Mouse (Mus musculus) embryonic facial prominence, embryonic 11.5 days (tissue): ENCODE results near the gene Fam20b. TPM values are rescaled to one million over a fixed set of nuclear protein-coding genes. Genes with fewer than 3 reads are reported as not detected.
A peak's percentile ranks its signal among the peaks of the same experiment; 100 is the strongest.

ENCODE experiments used
- ATAC-seq: fragments of 200-750 bp; cut with Nextera tagmentation; replicated peaks from 2 replicates; pipeline ENCODE4 v1.8.0; 2017; ENCODE audit warnings: low read depth; ENCODE audit not compliant: insufficient number of reproducible peaks, low FRiP score, low TSS enrichment
- DNase-seq: peaks from one replicate; pipeline ENCODE4 v3.0.0-alpha.2; 2015; ENCODE audit warnings: low spot score
- H3K27ac ChIP-seq: fragments of 300-500 bp; sonication (generic); replicated peaks from 2 replicates; pipeline ENCODE4 v1.5.1; 2014; ENCODE audit warnings: mild to moderate bottlenecking, low read depth, low read length, control low read depth
- H3K27me3 ChIP-seq: fragments of 300-500 bp; sonication (generic); 2 replicates; pipeline ENCODE4 v1.6.1; 2014; ENCODE audit warnings: mild to moderate bottlenecking, low read length, moderate library complexity, mixed read lengths; ENCODE audit not compliant: control insufficient read depth, insufficient read depth
- H3K36me3 ChIP-seq: fragments of 300-500 bp; sonication (generic); replicated peaks from 2 replicates; pipeline ENCODE4 v1.6.1; 2014; ENCODE audit warnings: low read depth, mild to moderate bottlenecking, low read length, moderate library complexity, mixed read lengths; ENCODE audit not compliant: control insufficient read depth, insufficient read depth
- H3K4me1 ChIP-seq: fragments of 300-500 bp; sonication (generic); 2 replicates; pipeline ENCODE4 v1.6.1; 2014; ENCODE audit warnings: low read length, mixed read lengths; ENCODE audit not compliant: control insufficient read depth, insufficient read depth
- H3K4me2 ChIP-seq: fragments of 300-500 bp; sonication (generic); 2 replicates; pipeline ENCODE4 v1.6.1; 2014; ENCODE audit warnings: low read depth, mild to moderate bottlenecking, control low read depth, low read length, moderate library complexity
- H3K4me3 ChIP-seq: fragments of 300-500 bp; sonication (generic); 2 replicates; pipeline ENCODE4 v1.5.1; 2014; ENCODE audit warnings: low read depth, low read length, control low read depth
- H3K9ac ChIP-seq: fragments of 300-500 bp; sonication (generic); replicated peaks from 2 replicates; pipeline ENCODE4 v1.6.1; 2014; ENCODE audit warnings: mild to moderate bottlenecking, control low read depth, low read length
- H3K9me3 ChIP-seq: fragments of 300-500 bp; sonication (generic); replicated peaks from 2 replicates; pipeline ENCODE4 v1.6.1; 2016; ENCODE audit warnings: mild to moderate bottlenecking, low read length, inconsistent platforms, mixed read lengths; ENCODE audit not compliant: control insufficient read depth
- WGBS: fragments of 180-500 bp; shearing (Covaris S2); extraction: QIAGEN DNeasy Blood & Tissue Kit; methylation state at CpG from one replicate; pipeline ENCODE4 v1.1.7; 2014; 5-methylcytosine and 5-hydroxymethylcytosine counted together
- polyA plus RNA-seq: library from polyadenylated mRNA; unstranded; fragments of >200 nt; fragmentation: Nextera tagmentation; extraction: Ambion mirVana; gene quantifications from 2 replicates; pipeline ENCODE4 v1.2.1, GENCODE M21; 2014

Fam20b gene
- polyA plus RNA-seq, 1 experiment from 2014 or later, result 24.0 TPM

DNA sequence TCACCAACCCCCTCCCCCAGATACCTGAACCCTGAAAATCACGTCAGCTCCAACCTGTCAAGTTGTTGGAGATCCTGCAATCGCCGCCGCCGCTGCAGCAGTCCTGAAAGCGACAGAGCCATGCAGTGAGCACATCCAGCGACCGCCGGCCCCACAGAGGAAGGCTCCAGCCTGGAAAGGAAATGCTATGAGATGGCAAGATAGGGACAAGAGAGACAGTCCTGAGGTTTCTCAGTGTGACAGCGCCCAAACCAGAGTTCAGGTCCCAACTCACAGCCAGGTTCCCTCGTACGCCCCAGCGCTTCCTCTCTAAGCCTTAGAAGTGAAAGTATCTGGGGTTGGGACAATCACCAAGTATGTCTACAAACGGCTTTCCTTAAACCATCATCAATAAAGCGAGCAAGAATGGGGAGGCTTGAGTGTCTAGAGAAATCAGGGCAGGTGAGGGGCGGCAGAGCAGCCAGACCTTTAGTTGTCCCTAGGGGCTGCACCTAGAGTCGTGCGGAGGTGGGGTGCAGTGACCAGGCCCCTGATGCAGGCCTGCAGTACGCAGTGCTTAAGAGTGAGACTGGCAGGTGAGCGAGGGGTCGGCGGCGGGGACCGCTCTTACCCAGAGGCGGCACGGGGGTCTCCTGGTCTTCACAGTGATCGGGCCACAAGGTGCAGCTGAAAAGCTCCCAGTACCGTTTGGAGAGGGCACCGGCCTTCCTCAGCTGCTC, 45.3 kb downstream of the Fam20b start:
- WGBS, result under 1% methylated on average over 29 of the region's 29 CpGs
- H3K4me1 ChIP-seq, result no peaks in the 10 kb centered on the region
- H3K4me2 ChIP-seq, result peak overlapping the region; percentile 96
- ATAC-seq, result no peak; the same call in 1 of the 2 replicates
- H3K27ac ChIP-seq, result no peak overlapping the region
- H3K9me3 ChIP-seq, result no peaks in the 10 kb centered on the region
- H3K9ac ChIP-seq, result peak overlapping the region; percentile 61
- peak overlapping the region; percentile 57 for H3K4me3 ChIP-seq
- DNase-seq, result peak; percentile 32
- no peaks in the 10 kb centered on the region for H3K36me3 ChIP-seq
- 0 out of 2 replicates have a peak, but pooled peaks cover 2% of the 10 kb centered on the region for H3K27me3 ChIP-seq

DNA sequence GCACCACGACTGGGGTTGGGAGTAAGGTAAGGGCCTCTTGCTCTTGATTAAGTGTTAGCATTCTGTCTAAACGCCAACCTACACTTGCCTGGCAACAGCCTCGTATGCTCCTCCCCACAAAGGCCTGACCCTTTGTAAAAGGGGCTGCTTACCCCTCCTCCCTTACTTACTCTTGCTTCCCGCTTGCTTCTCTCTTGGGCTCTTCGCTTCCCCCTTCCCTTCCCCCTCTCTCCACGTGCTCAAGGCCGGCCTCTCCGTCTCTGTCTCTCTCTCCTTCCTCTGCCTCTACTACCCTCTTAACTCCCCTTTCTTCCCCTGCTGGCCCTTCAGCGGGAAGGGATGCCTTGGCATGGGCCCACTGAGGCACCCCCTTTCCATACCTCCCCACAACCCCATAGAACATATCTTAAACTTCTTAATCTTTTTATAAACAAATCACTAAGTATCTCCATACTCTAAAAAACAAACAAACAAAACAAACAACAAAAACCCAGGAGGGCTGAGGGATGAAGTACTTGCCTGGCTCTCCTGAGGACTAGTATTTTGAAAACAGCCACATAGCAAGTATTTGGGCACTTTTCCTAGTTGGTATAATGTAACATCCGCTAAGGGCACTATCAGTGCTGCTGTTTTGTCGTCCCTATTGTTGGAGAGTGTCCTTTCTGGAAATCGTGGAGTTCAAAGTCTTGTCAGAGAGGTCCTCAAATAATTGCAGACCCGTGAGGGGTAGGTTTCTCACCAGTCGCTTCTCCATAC, 46.0 kb downstream of the Fam20b start:
- Histone ChIP-seq H3K27me3 (0 out of 2 replicates have a peak, but pooled peaks cover 2% of the 10 kb centered on the region), H3K4me1 (no peaks in the 10 kb centered on the region), H3K36me3 (no peaks in the 10 kb centered on the region), H3K27ac (no peak overlapping the region), H3K4me3 (peak overlapping the region; percentile 57), H3K4me2 (peak overlapping the region; percentile 96), H3K9me3 (no peaks in the 10 kb centered on the region), H3K9ac (no peak overlapping the region)
- 7% methylated on average over 14 of the region's 14 CpGs for WGBS
- DNase-seq, result peak; percentile 15
- ATAC-seq, result 0 out of 2 replicates have a peak, but pooled peaks have one; percentile 27

DNA sequence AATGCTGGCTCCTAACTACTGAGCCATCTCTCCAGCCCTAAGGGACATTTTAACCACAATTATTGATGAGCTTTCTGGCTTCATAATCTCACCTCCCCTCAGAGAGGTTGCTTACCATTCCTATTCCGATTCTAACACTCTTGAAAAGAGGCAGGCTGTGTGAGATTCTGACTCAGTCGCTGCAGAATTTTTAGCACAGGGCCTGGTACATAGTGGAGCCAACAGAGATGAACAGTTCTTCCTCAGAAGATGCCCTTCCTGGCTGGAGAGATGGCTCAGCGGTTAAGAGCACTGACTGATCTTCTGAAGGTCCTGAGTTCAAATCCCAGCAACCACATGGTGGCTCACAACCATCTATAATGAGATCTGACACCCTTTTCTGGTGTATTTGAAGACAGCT, 47.0 kb downstream of the Fam20b start:
- DNase-seq (no peak), ATAC-seq (no peak)
- no peaks in the 10 kb centered on the region for H3K4me1 ChIP-seq
- H3K36me3 ChIP-seq, result no peaks in the 10 kb centered on the region
- WGBS, result 89% methylated on average over 3 of the region's 3 CpGs
- H3K4me2 ChIP-seq, result no peak overlapping the region
- no peak overlapping the region for H3K27ac ChIP-seq
- H3K4me3 ChIP-seq, result no peak overlapping the region
- 0 out of 2 replicates have a peak, but pooled peaks cover 2% of the 10 kb centered on the region for H3K27me3 ChIP-seq
- H3K9ac ChIP-seq, result no peak overlapping the region
- no peaks in the 10 kb centered on the region for H3K9me3 ChIP-seq

DNA sequence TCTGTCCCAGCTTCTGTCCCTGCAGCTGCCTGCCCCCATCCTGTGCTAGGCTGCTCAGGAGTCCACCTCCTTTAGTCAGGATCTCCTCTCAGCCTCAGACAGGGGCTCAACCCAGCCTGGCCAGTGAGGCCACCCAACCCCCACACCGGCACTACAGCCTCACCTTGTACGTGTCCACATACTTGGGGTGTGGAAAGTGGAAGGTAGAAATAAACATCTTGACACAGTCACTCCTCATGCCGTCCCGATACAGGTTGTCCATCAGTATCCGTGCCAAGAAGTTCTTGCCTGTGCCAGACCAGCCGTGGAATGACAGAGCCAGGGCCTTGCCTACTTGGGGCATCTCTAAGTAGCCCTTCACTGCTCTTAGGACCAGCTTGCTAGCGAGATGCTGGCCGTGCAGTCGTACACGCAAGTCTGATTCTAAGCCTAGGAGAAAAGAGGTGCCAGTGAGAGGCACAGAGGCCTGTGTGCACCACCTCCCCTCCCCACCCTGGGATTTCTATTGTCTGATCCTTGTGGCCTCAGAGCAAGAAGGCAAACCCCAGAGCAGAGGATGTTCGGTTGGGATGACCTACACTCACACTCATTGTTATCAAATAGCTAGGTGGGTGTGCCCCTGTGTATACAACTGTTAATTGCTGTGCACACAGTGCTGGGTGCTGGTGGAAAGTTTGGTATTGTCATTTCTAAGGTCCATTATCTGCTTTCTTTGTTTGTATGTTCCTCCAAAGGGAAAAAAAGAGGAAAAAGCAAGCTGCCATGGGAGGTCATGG, 49.5 kb downstream of the Fam20b start:
- Histone ChIP-seq H3K36me3 (no peaks in the 10 kb centered on the region), H3K27me3 (0 out of 2 replicates have a peak, but pooled peaks cover 2% of the 10 kb centered on the region), H3K4me2 (no peak overlapping the region), H3K9ac (no peak overlapping the region), H3K4me3 (no peak overlapping the region), H3K4me1 (no peaks in the 10 kb centered on the region; the same call in 1 of the 2 replicates), H3K27ac (no peak overlapping the region), H3K9me3 (no peaks in the 10 kb centered on the region)
- WGBS, result 44% methylated on average over 11 of the region's 11 CpGs
- DNase-seq (no peak), ATAC-seq (0 out of 2 replicates have a peak, but pooled peaks have one; percentile 12)

DNA sequence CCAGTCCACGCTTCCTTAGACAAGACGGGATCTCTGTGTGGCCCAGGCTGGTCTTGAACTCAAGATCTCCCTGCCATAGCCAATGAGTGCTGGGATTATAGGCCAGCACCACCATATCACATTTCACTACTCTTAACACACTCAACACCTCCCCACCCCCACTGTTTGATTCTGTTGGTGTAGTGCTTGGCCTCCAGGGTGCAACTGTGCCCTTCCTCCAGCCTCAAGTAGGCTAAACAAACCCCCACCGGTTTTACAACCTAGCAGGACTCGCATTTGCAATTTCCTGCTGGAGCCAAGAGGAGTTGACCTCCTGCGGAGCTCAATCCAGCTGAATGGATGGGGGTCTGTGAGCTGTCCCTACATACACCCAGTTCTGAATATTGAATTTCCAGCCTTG, 50.3 kb downstream of the Fam20b start:
- H3K36me3 ChIP-seq, result no peaks in the 10 kb centered on the region
- no peaks in the 10 kb centered on the region for H3K9me3 ChIP-seq
- H3K4me1 ChIP-seq, result no peaks in the 10 kb centered on the region; the same call in 1 of the 2 replicates
- DNase-seq, result peak; percentile 13
- no peak overlapping the region for H3K27ac ChIP-seq
- no peak for ATAC-seq
- H3K4me3 ChIP-seq, result no peak overlapping the region
- H3K9ac ChIP-seq, result no peak overlapping the region
- H3K4me2 ChIP-seq, result no peak overlapping the region
- H3K27me3 ChIP-seq, result 0 out of 2 replicates have a peak, but pooled peaks cover 2% of the 10 kb centered on the region
- WGBS, result 23% methylated on average over 5 of the region's 5 CpGs

DNA sequence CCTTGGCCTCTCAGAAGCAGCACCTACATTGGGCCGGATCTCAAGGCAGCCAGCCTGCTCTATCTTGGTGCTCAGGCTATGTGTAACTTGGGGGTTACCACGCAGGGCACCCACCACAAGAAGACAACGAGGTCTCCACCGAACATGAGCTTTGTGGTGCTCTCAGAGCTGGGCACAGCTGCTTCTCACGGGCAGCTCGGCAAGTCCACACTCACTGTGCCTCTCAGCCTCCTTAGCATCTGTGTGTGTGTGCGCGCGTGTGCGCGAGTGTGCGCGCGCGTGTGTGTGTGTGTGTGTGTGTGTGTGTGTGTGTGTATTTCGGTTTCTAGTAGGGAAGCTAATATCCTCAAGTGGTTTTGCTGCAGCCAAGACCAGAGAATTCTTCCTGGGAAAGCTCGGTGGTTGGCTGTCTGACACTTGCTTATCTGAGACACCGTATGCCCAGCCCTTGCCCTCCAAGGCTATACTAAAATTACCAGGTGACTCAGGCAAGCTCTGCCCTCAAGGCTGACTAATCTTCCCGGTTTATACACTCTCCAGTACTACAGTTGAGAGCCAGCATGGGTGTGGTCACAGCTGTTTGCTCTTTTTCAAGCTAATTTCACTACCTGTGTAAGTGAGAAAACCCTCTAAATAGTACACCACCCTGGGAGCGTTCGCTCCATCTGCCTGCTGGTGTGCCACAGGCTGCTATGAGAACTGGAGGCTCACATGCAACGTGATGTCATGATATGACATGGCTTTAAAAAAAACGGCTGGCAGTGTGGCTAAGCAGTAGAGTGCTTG, 51.6 kb downstream of the Fam20b start:
- Histone ChIP-seq H3K27me3 (no peaks in the 10 kb centered on the region), H3K4me2 (no peak overlapping the region), H3K9me3 (no peaks in the 10 kb centered on the region), H3K4me1 (no peaks in the 10 kb centered on the region; the same call in 1 of the 2 replicates), H3K36me3 (no peaks in the 10 kb centered on the region), H3K4me3 (no peak overlapping the region), H3K9ac (no peak overlapping the region), H3K27ac (no peak overlapping the region)
- ATAC-seq (no peak), DNase-seq (no peak)
- WGBS, result 86% methylated on average over 23 of the region's 23 CpGs

DNA sequence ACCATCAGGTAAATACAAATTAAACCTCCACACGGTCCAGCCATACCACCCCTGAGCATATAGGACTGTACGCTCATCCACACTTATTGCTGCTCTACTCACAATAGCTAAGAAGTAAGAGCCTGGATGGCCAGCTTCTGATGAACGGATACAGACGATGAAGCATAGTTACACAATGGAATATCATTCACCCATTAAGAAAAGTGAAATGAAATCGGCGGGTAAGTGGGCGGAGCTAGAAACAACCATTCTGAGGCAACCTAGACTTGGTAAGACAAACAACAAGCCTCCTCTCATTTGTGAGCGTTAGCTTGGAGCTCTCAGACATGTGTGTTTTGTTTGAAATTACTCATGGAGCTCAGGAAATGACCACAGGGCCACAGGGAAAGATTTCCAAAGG, 53.1 kb downstream of the Fam20b start:
- no peak overlapping the region for H3K4me3 ChIP-seq
- no peaks in the 10 kb centered on the region for H3K27me3 ChIP-seq
- no peaks in the 10 kb centered on the region for H3K9me3 ChIP-seq
- DNase-seq (no peak), ATAC-seq (no peak)
- no peak overlapping the region for H3K9ac ChIP-seq
- H3K27ac ChIP-seq, result no peak overlapping the region
- WGBS, result 91% methylated on average over 8 of the region's 8 CpGs
- H3K36me3 ChIP-seq, result no peaks in the 10 kb centered on the region
- no peaks in the 10 kb centered on the region; the same call in 1 of the 2 replicates for H3K4me1 ChIP-seq
- H3K4me2 ChIP-seq, result no peak overlapping the region
